Mouse (Mus musculus): ENCODE results near the gene Ctnnb1.

Ctnnb1 gene

DNA sequence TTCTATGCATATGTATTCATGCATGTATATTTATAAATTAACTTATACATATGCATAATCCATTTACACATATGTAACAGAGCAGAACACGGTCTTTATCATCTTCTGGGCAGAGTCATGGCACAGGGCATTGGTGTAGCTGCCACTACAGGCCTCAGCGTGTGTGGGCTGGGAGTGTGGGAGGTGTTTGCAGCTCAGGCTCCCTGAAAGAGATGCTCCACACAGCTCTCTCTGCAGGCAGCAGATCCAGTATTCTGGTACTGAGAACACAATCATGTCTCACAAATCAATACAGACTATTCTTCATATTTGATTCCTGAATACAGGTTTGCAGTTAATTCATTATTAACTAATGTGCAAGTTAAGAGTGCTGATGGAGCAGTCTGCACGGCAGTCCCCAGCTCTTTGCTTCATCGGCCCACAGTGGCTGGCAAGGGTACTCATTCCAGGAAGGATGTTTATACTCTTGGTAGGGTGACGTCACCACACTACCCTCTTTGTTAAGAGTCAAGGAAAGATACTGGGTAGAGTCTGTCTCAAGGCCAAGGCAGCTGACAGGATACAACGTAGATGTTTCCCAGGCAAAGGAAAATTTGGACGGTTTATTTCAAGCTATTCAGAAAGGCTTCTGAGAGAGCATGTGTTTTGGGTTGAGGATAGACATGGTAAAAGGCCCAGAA lies 71.8 kb downstream of the Ctnnb1 start:
- DNase-seq (ENCODE audit: low spot score in 2 of 2): peak in 1 of 2 experiments; percentile 63

DNA sequence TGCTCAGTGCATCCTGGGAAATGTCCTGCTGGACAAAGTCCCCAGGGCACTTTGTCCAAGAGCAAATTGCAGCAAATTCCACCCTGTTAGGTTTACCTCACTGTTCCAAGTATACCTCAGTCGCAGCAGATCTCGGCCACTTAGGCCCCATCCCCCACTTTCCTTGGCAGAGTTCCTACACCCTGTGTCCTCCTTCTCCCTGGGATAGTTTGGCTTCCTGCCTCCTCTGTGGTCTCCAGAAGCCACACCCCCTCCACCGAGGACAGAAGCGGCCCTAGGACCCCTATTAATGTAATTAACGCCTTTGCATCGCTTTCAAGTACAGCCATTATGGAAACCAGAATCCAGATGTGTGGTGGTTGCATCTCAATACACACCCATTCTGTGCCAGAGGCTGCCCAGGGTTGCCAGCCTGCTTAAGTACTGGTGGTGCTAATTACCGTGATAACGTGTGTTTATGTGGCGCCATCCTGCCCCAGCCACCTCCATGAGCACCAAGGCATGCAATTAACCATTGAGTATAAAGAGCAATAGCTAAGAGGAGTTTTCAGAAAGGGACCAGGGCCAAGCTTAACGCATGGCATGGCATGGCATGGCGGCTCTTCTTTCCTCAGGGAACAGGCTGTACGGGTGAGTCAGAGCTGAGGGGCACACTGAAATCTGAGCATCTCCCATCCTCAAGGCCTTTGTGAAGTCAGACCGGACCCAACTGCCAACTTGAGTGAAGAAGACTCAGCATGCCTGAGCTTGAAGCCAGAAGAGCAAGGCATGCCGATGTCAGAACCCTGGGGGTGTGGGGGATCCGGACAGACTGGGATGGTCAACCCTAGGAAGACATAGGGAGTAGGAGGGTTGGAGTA lies 72.9 kb downstream of the Ctnnb1 start:
- DNase-seq (ENCODE audit: low spot score in 2 of 2): no peak

DNA sequence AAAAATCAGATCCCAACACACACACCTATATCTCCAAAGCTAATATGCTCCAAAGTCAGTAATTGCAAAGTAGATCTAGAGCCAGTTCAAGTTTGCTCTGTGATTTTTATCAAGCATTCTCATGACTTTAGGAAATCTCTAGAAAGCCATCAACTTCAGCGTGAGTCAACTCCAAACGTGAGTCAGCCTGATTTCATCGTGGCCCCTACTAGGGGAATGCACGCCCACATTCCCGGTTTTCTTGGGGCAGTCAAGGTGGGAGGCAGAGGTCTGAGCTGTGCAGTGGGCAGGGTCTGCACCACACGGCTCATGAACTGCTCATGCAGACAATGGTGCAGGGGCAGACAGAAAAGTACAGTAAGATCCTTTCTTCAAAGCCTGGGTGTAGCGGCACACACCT lies 76.9 kb downstream of the Ctnnb1 start:
- no peak for DNase-seq (ENCODE audit: low spot score in 2 of 2)

Measured in left cerebral cortex, adult 9 months (tissue).